Mouse (Mus musculus): ENCODE measurements around the gene Gtf2ird2.

Gtf2ird2 gene

GRCm38 (mm10) chr5:134170167-134170566 is 13.7 kb upstream of the Gtf2ird2 start:
- no peak for DNase-seq (ENCODE audit: low read depth, low spot score)
- H3K27me3 ChIP-seq (ENCODE audit: control insufficient read depth, insufficient read depth, low read length, poor library complexity, severe bottlenecking): no peaks in the 10 kb centered on the region
- peaks cover 11% of the 10 kb centered on the region for H3K36me3 ChIP-seq (ENCODE audit: control insufficient read depth, insufficient read depth, low read length, poor library complexity, severe bottlenecking)

GRCm38 (mm10) chr5:134173206-134173605 is 10.6 kb upstream of the Gtf2ird2 start:
- peaks cover 6% of the 10 kb centered on the region; the same call in 1 of the 2 replicates for H3K36me3 ChIP-seq (ENCODE audit: control insufficient read depth, insufficient read depth, low read length, poor library complexity, severe bottlenecking)
- H3K27me3 ChIP-seq (ENCODE audit: control insufficient read depth, insufficient read depth, low read length, poor library complexity, severe bottlenecking): no peaks in the 10 kb centered on the region
- peak; percentile 66 for DNase-seq (ENCODE audit: low read depth, low spot score)

- no peaks in the 10 kb centered on the region for H3K27me3 ChIP-seq (ENCODE audit: control insufficient read depth, insufficient read depth, low read length, poor library complexity, severe bottlenecking)
- no peak for DNase-seq (ENCODE audit: low read depth, low spot score)
- H3K36me3 ChIP-seq (ENCODE audit: control insufficient read depth, insufficient read depth, low read length, poor library complexity, severe bottlenecking): peaks cover 4% of the 10 kb centered on the region; the same call in 1 of the 2 replicates
Measured at GRCm38 (mm10) chr5:134175696-134176095, 8.1 kb upstream of the Gtf2ird2 start.

- DNase-seq (ENCODE audit: low read depth, low spot score): peak; percentile 93
- Histone ChIP-seq H3K27me3 (ENCODE audit: control insufficient read depth, insufficient read depth, low read length, poor library complexity, severe bottlenecking) (no peaks in the 10 kb centered on the region), H3K36me3 (ENCODE audit: control insufficient read depth, insufficient read depth, low read length, poor library complexity, severe bottlenecking) (peaks cover 2% of the 10 kb centered on the region; the same call in 1 of the 2 replicates)
Measured at GRCm38 (mm10) chr5:134176169-134176881, 7.5 kb upstream of the Gtf2ird2 start, which contains the start of gene Rcc1l. Rcc1l (minus strand) TSS chr5:134176774.

DNA sequence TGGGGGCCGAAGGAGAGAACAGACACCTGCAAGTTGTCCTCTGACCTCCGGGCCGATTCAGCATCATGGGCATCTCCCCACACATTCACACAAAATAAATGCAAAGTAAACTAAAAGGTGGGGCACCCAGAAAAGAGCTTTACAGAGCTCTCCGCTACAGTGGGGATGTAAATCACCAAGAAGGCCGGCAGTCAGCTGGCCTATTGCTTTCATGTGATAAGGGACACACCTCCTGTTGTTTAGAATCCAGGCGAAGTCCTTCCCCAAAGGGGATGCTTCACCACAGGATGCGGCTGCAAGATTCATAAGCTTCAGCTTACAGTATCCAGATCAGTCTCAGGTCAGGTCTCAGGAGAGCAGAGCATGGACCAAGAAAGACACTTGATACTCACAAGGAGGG is 5.3 kb upstream of the Gtf2ird2 start:
- H3K27me3 ChIP-seq (ENCODE audit: control insufficient read depth, insufficient read depth, low read length, poor library complexity, severe bottlenecking): no peaks in the 10 kb centered on the region
- no peaks in the 10 kb centered on the region for H3K36me3 ChIP-seq (ENCODE audit: control insufficient read depth, insufficient read depth, low read length, poor library complexity, severe bottlenecking)
- DNase-seq (ENCODE audit: low read depth, low spot score): no peak

GRCm38 (mm10) chr5:134179871-134180270 is 3.9 kb upstream of the Gtf2ird2 start:
- no peaks in the 10 kb centered on the region for H3K27me3 ChIP-seq (ENCODE audit: control insufficient read depth, insufficient read depth, low read length, poor library complexity, severe bottlenecking)
- H3K36me3 ChIP-seq (ENCODE audit: control insufficient read depth, insufficient read depth, low read length, poor library complexity, severe bottlenecking): no peaks in the 10 kb centered on the region
- peak; percentile 95 for DNase-seq (ENCODE audit: low read depth, low spot score)

GRCm38 (mm10) chr5:134182172-134182571 is 1.6 kb upstream of the Gtf2ird2 start:
- no peak for DNase-seq (ENCODE audit: low read depth, low spot score)
- H3K27me3 ChIP-seq (ENCODE audit: control insufficient read depth, insufficient read depth, low read length, poor library complexity, severe bottlenecking): no peaks in the 10 kb centered on the region
- H3K36me3 ChIP-seq (ENCODE audit: control insufficient read depth, insufficient read depth, low read length, poor library complexity, severe bottlenecking): no peaks in the 10 kb centered on the region

DNA sequence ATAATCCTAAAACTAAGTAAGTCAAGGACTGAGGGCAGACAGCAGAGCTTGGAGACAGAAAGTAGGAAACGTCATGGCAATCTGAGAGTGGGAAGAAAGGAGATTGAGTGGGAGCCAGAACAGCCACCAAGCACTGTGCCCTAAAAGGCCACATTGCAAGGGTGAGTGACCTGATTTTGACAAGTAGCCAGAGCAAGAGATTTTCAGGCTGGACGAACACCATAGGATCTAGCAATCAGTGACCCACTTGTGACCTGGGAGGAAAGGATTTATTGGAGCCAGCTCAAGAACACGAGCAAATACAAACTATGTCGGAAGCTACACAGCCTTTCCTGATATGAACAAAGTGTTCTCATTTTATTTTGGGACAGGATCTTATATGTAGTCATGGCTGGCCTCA is 1.1 kb upstream of the Gtf2ird2 start:
- Histone ChIP-seq H3K27me3 (ENCODE audit: control insufficient read depth, insufficient read depth, low read length, poor library complexity, severe bottlenecking) (no peaks in the 10 kb centered on the region), H3K36me3 (ENCODE audit: control insufficient read depth, insufficient read depth, low read length, poor library complexity, severe bottlenecking) (no peaks in the 10 kb centered on the region)
- DNase-seq (ENCODE audit: low read depth, low spot score): no peak

- Histone ChIP-seq H3K27me3 (ENCODE audit: control insufficient read depth, insufficient read depth, low read length, poor library complexity, severe bottlenecking) (no peaks in the 10 kb centered on the region), H3K36me3 (ENCODE audit: control insufficient read depth, insufficient read depth, low read length, poor library complexity, severe bottlenecking) (no peaks in the 10 kb centered on the region)
- no peak for DNase-seq (ENCODE audit: low read depth, low spot score)
Measured at GRCm38 (mm10) chr5:134183162-134183561, 657 bp upstream of the Gtf2ird2 start.

GRCm38 (mm10) chr5:134186059-134186458 is 2.2 kb downstream of the Gtf2ird2 start:
- Histone ChIP-seq H3K27me3 (ENCODE audit: control insufficient read depth, insufficient read depth, low read length, poor library complexity, severe bottlenecking) (no peaks in the 10 kb centered on the region), H3K36me3 (ENCODE audit: control insufficient read depth, insufficient read depth, low read length, poor library complexity, severe bottlenecking) (no peaks in the 10 kb centered on the region)
- no peak for DNase-seq (ENCODE audit: low read depth, low spot score)

- Histone ChIP-seq H3K36me3 (ENCODE audit: control insufficient read depth, insufficient read depth, low read length, poor library complexity, severe bottlenecking) (no peaks in the 10 kb centered on the region), H3K27me3 (ENCODE audit: control insufficient read depth, insufficient read depth, low read length, poor library complexity, severe bottlenecking) (no peaks in the 10 kb centered on the region)
- DNase-seq (ENCODE audit: low read depth, low spot score): peak; percentile 95
Measured at GRCm38 (mm10) chr5:134186961-134187731, 3.3 kb downstream of the Gtf2ird2 start.

DNA sequence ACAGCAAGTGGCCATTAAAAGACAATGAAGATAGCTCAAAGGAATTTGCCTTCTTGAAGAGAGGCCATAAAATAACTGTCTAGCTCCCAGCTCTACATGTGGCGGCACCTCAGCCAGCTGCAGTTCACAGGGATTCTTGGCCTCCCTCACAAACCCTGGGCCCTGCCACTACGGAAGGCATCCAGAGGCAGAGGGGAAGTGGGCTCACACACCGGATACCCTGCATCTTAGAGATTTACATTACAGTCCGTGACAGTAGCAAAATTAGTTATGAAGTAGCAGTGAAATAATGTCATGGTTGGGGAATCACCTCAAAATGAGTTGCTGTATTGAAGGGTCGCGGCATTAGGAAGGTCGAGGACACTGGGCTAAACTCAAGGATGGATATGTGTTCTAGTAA is 4.8 kb downstream of the Gtf2ird2 start:
- peak; percentile 38 for DNase-seq (ENCODE audit: low read depth, low spot score)
- H3K36me3 ChIP-seq (ENCODE audit: control insufficient read depth, insufficient read depth, low read length, poor library complexity, severe bottlenecking): no peaks in the 10 kb centered on the region

GRCm38 (mm10) chr5:134193664-134194063 is 9.8 kb downstream of the Gtf2ird2 start:
- no peak for DNase-seq (ENCODE audit: low read depth, low spot score)
- Histone ChIP-seq H3K27me3 (ENCODE audit: control insufficient read depth, insufficient read depth, low read length, poor library complexity, severe bottlenecking) (no peaks in the 10 kb centered on the region), H3K36me3 (ENCODE audit: control insufficient read depth, insufficient read depth, low read length, poor library complexity, severe bottlenecking) (0 out of 2 replicates have a peak, but pooled peaks cover 2% of the 10 kb centered on the region)

More for the DNA sequence above, 4.8 kb downstream of the Gtf2ird2 start:
- no peaks in the 10 kb centered on the region for H3K27me3 ChIP-seq (ENCODE audit: control insufficient read depth, insufficient read depth, low read length, poor library complexity, severe bottlenecking)

DNA sequence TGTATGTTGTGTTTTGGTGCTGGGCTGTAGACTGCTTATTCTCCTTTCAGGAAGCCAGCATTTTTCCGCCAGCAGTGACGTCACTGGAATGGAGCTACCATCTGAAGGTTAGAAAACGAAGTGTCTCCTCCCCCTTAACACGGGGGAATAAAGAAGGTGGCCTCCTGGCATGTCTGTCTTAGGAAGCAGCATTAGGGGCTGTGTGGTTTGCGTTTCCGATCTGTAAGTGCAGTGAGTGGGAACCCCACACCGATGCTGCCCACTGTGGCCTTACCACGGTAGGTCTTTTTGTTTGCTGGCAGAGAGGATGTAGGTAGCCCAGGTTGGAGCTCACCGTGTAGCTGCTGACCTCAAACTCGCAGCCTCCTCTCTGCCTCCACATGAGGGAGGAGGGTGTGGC is 22.9 kb downstream of the Gtf2ird2 start:
- DNase-seq (ENCODE audit: low read depth, low spot score): no peak
- H3K27me3 ChIP-seq (ENCODE audit: control insufficient read depth, insufficient read depth, low read length, poor library complexity, severe bottlenecking): no peaks in the 10 kb centered on the region
- no peaks in the 10 kb centered on the region for H3K36me3 ChIP-seq (ENCODE audit: control insufficient read depth, insufficient read depth, low read length, poor library complexity, severe bottlenecking)

DNA sequence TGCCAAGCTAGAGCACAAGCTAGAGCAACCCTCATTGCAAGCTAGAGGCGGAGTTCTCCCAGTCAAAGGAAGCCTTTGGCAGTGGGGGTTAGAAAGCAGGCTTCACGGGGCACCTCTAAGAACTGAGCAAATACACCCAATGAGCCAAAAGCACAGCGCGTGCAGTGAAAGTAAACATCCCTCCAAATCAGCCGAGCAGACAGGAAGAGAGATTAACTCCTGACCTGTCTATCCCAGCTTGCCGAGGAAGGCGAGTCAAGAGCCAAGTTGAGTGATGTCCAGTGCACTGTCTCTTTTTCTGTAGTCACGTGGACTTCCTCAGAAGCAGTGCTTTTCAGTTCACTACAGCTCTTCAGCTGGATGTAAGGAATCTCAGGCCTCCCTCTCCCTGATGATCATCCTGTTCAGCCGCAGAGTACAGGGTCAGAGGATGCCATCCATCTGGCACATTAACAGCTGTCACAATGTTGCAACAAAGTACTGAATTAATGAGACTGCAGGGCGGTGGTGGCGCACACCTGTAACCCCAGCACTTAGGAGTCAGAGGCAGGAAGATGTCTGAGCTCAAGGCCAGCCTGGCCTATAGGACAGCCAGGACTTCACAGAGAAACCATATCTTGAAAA is 26.2 kb downstream of the Gtf2ird2 start:
- H3K36me3 ChIP-seq (ENCODE audit: control insufficient read depth, insufficient read depth, low read length, poor library complexity, severe bottlenecking): no peaks in the 10 kb centered on the region
- DNase-seq (ENCODE audit: low read depth, low spot score): no peak

More for the DNA sequence above, 26.2 kb downstream of the Gtf2ird2 start:
- H3K27me3 ChIP-seq (ENCODE audit: control insufficient read depth, insufficient read depth, low read length, poor library complexity, severe bottlenecking): no peaks in the 10 kb centered on the region
